Mouse (Mus musculus) CH12.LX (cell line): ENCODE measurements around the gene Cib2. TPM values are rescaled to one million over a fixed set of nuclear protein-coding genes. Genes with fewer than 3 reads are reported as not detected.

Source experiments
- DNase-seq: peaks from one replicate; pipeline ENCODE4 v3.0.0-alpha.2; 2013; ENCODE audit errors: extremely low read depth
- H3K27ac ChIP-seq: 2 replicates; pipeline ENCODE4 v1.5.1; 2012; ENCODE audit warnings: low read depth, mild to moderate bottlenecking, control low read depth, moderate library complexity; ENCODE audit not compliant: insufficient read depth
- H3K27me3 ChIP-seq: replicated peaks from 2 replicates; pipeline ENCODE3; 2012; ENCODE audit warnings: inconsistent platforms
- H3K36me3 ChIP-seq, 2 experiments: replicated peaks in 1 of 2; 2 replicates each; pipeline versions ENCODE3 to v1.6.1; 2012; ENCODE audit warnings: inconsistent platforms in 1 of 2, low read length in 1 of 2, mild to moderate bottlenecking in 1 of 2, mixed read lengths in 1 of 2, moderate library complexity in 1 of 2; ENCODE audit not compliant: control insufficient read depth in 1 of 2, insufficient read depth in 1 of 2
- H3K4me1 ChIP-seq, 2 experiments: 2 replicates each; pipeline ENCODE4 v1.6.1; 2012; ENCODE audit warnings: inconsistent platforms in 1 of 2, moderate library complexity in 1 of 2; ENCODE audit not compliant: insufficient read depth in 2 of 2, control insufficient read depth in 1 of 2
- H3K4me2 ChIP-seq: 2 replicates; pipeline ENCODE4 v1.6.1; 2012; ENCODE audit warnings: low read depth, mild to moderate bottlenecking, control low read depth; ENCODE audit not compliant: poor library complexity, insufficient read depth, severe bottlenecking
- H3K4me3 ChIP-seq, 3 experiments: fragments of 150-350 bp in 1 of 3; sonication (generic) in 1 of 3; replicated peaks in 1 of 3; 2 replicates each; pipeline versions ENCODE3 to v1.5.1; 2011 to 2012; ENCODE audit warnings: low read depth in 2 of 3, low read length in 2 of 3, mild to moderate bottlenecking in 2 of 3, moderate library complexity in 2 of 3, control low read depth in 1 of 3, improper control_type of control experiment in 1 of 3, inconsistent platforms in 1 of 3, mixed read lengths in 1 of 3; ENCODE audit not compliant: poor library complexity in 1 of 3
- H3K79me2 ChIP-seq: replicated peaks from 2 replicates; pipeline ENCODE4 v1.6.1; 2012; ENCODE audit warnings: mild to moderate bottlenecking, moderate library complexity; ENCODE audit not compliant: control insufficient read depth, poor library complexity, insufficient read depth, severe bottlenecking; ENCODE audit errors: extremely low read depth
- H3K9ac ChIP-seq: 2 replicates; pipeline ENCODE4 v1.6.1; 2012; ENCODE audit warnings: low read depth, mild to moderate bottlenecking, control low read depth, moderate library complexity; ENCODE audit not compliant: insufficient read depth
- H3K9me3 ChIP-seq: replicated peaks from 2 replicates; pipeline ENCODE3; 2012; ENCODE audit warnings: low read length, inconsistent platforms, mixed read lengths
- BHLHE40 ChIP-seq: IDR thresholded peaks from 2 replicates; pipeline ENCODE4 v1.6.1; 2011; ENCODE audit warnings: mild to moderate bottlenecking, low read depth, low read length, improper control_type of control experiment
- CHD1 ChIP-seq: IDR thresholded peaks from 2 replicates; pipeline ENCODE4 v1.6.1; 2012; ENCODE audit warnings: low read depth, low read length, improper control_type of control experiment, inconsistent platforms
- CHD2 ChIP-seq: IDR thresholded peaks from 2 replicates; pipeline ENCODE4 v1.6.1; 2011; ENCODE audit warnings: low read length, improper control_type of control experiment
- CTCF ChIP-seq, 2 experiments: IDR thresholded peaks in 1 of 2; conservative IDR thresholded peaks in 1 of 2; 2 replicates each; pipeline ENCODE4 v1.5.1; 2011 to 2012; ENCODE audit warnings: low read depth in 2 of 2, low read length in 2 of 2, improper control_type of control experiment in 1 of 2, inconsistent platforms in 1 of 2, mild to moderate bottlenecking in 1 of 2, moderate library complexity in 1 of 2
- E2F4 ChIP-seq: IDR thresholded peaks from 2 replicates; pipeline ENCODE4 v1.6.1; 2011; ENCODE audit warnings: low read depth, low read length, improper control_type of control experiment; ENCODE audit not compliant: insufficient replicate concordance
- ELF1 ChIP-seq: IDR thresholded peaks from 2 replicates; pipeline ENCODE4 v1.6.1; 2014; ENCODE audit warnings: low read depth, mild to moderate bottlenecking, inconsistent platforms, low read length, improper control_type of control experiment
- EP300 ChIP-seq: IDR thresholded peaks from 2 replicates; pipeline ENCODE4 v1.6.1; 2011; ENCODE audit warnings: low read length, improper control_type of control experiment
- ETS1 ChIP-seq: conservative IDR thresholded peaks from 2 replicates; pipeline ENCODE4 v1.6.1; 2012; ENCODE audit warnings: low read depth, mild to moderate bottlenecking, inconsistent platforms, low read length, improper control_type of control experiment, moderate library complexity
- GABPA ChIP-seq: IDR thresholded peaks from 2 replicates; pipeline ENCODE4 v1.6.1; 2012; ENCODE audit warnings: low read depth, low read length, improper control_type of control experiment, inconsistent platforms; ENCODE audit not compliant: insufficient replicate concordance
- HCFC1 ChIP-seq: IDR thresholded peaks from 2 replicates; pipeline ENCODE4 v1.6.1; 2012; ENCODE audit warnings: low read depth, mild to moderate bottlenecking, inconsistent platforms, low read length, improper control_type of control experiment
- IRF4 ChIP-seq: IDR thresholded peaks from 2 replicates; pipeline ENCODE4 v1.6.1; 2014; ENCODE audit warnings: low read depth, mild to moderate bottlenecking, inconsistent platforms, low read length, improper control_type of control experiment
- JUN ChIP-seq: IDR thresholded peaks from 2 replicates; pipeline ENCODE4 v1.6.1; 2011; ENCODE audit warnings: low read depth, mild to moderate bottlenecking, low read length, improper control_type of control experiment, moderate library complexity; ENCODE audit not compliant: insufficient read depth
- JUND ChIP-seq: conservative IDR thresholded peaks from 2 replicates; pipeline ENCODE4 v1.6.1; 2011; ENCODE audit warnings: low read depth, low read length, improper control_type of control experiment
- KAT2A ChIP-seq: IDR thresholded peaks from 2 replicates; pipeline ENCODE4 v1.6.1; 2012; ENCODE audit warnings: low read length, improper control_type of control experiment, inconsistent platforms; ENCODE audit not compliant: insufficient replicate concordance
- MAFK ChIP-seq: IDR thresholded peaks from 2 replicates; pipeline ENCODE4 v1.6.1; 2011; ENCODE audit warnings: low read length, improper control_type of control experiment; ENCODE audit not compliant: insufficient replicate concordance
- MAX ChIP-seq: IDR thresholded peaks from 2 replicates; pipeline ENCODE4 v1.6.1; 2011; ENCODE audit warnings: low read length, improper control_type of control experiment
- MAZ ChIP-seq: IDR thresholded peaks from 2 replicates; pipeline ENCODE4 v1.6.1; 2012; ENCODE audit warnings: low read depth, mild to moderate bottlenecking, inconsistent platforms, low read length, improper control_type of control experiment, moderate library complexity
- MEF2A ChIP-seq: IDR thresholded peaks from 2 replicates; pipeline ENCODE4 v1.6.1; 2014; ENCODE audit warnings: low read depth, mild to moderate bottlenecking, inconsistent platforms, low read length, improper control_type of control experiment, borderline replicate concordance
- MXI1 ChIP-seq: IDR thresholded peaks from 2 replicates; pipeline ENCODE4 v1.6.1; 2011; ENCODE audit warnings: mild to moderate bottlenecking, low read depth, low read length, improper control_type of control experiment
- MYC ChIP-seq: IDR thresholded peaks from 2 replicates; pipeline ENCODE4 v1.6.1; 2011; ENCODE audit warnings: low read depth, mild to moderate bottlenecking, improper control_type of control experiment, low read length
- NELFE ChIP-seq: IDR thresholded peaks from 2 replicates; pipeline ENCODE4 v1.6.1; 2011; ENCODE audit warnings: low read depth, low read length, improper control_type of control experiment
- NRF1 ChIP-seq: IDR thresholded peaks from 2 replicates; pipeline ENCODE4 v1.6.1; 2014; ENCODE audit warnings: low read depth, mild to moderate bottlenecking, inconsistent platforms, low read length, improper control_type of control experiment, moderate library complexity
- PAX5 ChIP-seq: IDR thresholded peaks from 2 replicates; pipeline ENCODE4 v1.6.1; 2012; ENCODE audit warnings: low read length, inconsistent platforms, mixed read lengths
- POLR2A ChIP-seq: IDR thresholded peaks from 2 replicates; pipeline ENCODE4 v1.6.1; 2011; ENCODE audit warnings: low read depth, mild to moderate bottlenecking, improper control_type of control experiment, low read length
- POLR2AphosphoS2 ChIP-seq: IDR thresholded peaks from 2 replicates; pipeline ENCODE4 v1.6.1; 2011; ENCODE audit warnings: low read depth, low read length, improper control_type of control experiment
- RAD21 ChIP-seq: IDR thresholded peaks from 2 replicates; pipeline ENCODE4 v1.6.1; 2011; ENCODE audit warnings: low read depth, mild to moderate bottlenecking, low read length, improper control_type of control experiment, moderate library complexity
- RCOR1 ChIP-seq: conservative IDR thresholded peaks from 2 replicates; pipeline ENCODE4 v1.6.1; 2012; ENCODE audit warnings: low read depth, mild to moderate bottlenecking, inconsistent platforms, low read length, improper control_type of control experiment
- SIN3A ChIP-seq: IDR thresholded peaks from 2 replicates; pipeline ENCODE4 v1.6.1; 2012; ENCODE audit warnings: low read length, improper control_type of control experiment, inconsistent platforms
- SMC3 ChIP-seq: IDR thresholded peaks from 2 replicates; pipeline ENCODE4 v1.6.1; 2011; ENCODE audit warnings: low read depth, low read length, improper control_type of control experiment
- TBP ChIP-seq: conservative IDR thresholded peaks from 2 replicates; pipeline ENCODE4 v1.6.1; 2011; ENCODE audit warnings: low read depth, low read length, improper control_type of control experiment
- TCF12 ChIP-seq: IDR thresholded peaks from 2 replicates; pipeline ENCODE4 v1.6.1; 2014; ENCODE audit warnings: low read depth, mild to moderate bottlenecking, inconsistent platforms, low read length, improper control_type of control experiment
- UBTF ChIP-seq: IDR thresholded peaks from 2 replicates; pipeline ENCODE4 v1.6.1; 2012; ENCODE audit warnings: low read depth, mild to moderate bottlenecking, inconsistent platforms, low read length, improper control_type of control experiment, moderate library complexity
- USF1 ChIP-seq: IDR thresholded peaks from 2 replicates; pipeline ENCODE4 v1.6.1; 2014; ENCODE audit warnings: low read depth, mild to moderate bottlenecking, inconsistent platforms, low read length, improper control_type of control experiment
- USF2 ChIP-seq: conservative IDR thresholded peaks from 2 replicates; pipeline ENCODE4 v1.6.1; 2011; ENCODE audit warnings: low read depth, low read length, improper control_type of control experiment
- ZC3H11A ChIP-seq: IDR thresholded peaks from 2 replicates; pipeline ENCODE4 v1.6.1; 2012; ENCODE audit warnings: low read depth, mild to moderate bottlenecking, inconsistent platforms, low read length, improper control_type of control experiment
- ZKSCAN1 ChIP-seq: IDR thresholded peaks from 2 replicates; pipeline ENCODE4 v1.6.1; 2012; ENCODE audit warnings: low read depth, inconsistent platforms, low read length, improper control_type of control experiment, borderline replicate concordance
- ZMIZ1 ChIP-seq: IDR thresholded peaks from 2 replicates; pipeline ENCODE4 v1.6.1; 2012; ENCODE audit warnings: low read depth, mild to moderate bottlenecking, inconsistent platforms, low read length, improper control_type of control experiment
- ZNF384 ChIP-seq: IDR thresholded peaks from 2 replicates; pipeline ENCODE4 v1.6.1; 2012; ENCODE audit warnings: low read depth, low read length, improper control_type of control experiment, inconsistent platforms
- dilution Hi-C: fragments of 300-500 bp; cut with MboI; formaldehyde crosslinking; loops from 2 replicates; pipeline ENCODE4 v1.14.3; 2020; ENCODE audit warnings: low sequenced_read_pairs; ENCODE audit not compliant: extremely low pct_unique_long_range_greater_than_20kb, extremely low pct_ligation_motif_present
- in situ Hi-C: fragments of 300-500 bp; cut with MboI; formaldehyde crosslinking; loops from 3 replicates; pipeline ENCODE4 v1.14.3; 2019; ENCODE audit warnings: low sequenced_read_pairs, low pct_ligation_motif_present, low pct_unique_long_range_greater_than_20kb, mixed read lengths
- polyA plus RNA-seq: library from polyadenylated mRNA; unstranded; fragments of >175 nt; gene quantifications from 2 replicates; pipeline ENCODE4 v1.2.1, GENCODE M21; 2012; ENCODE audit warnings: low read depth; ENCODE audit not compliant: insufficient read length
- total RNA-seq, 2 experiments: library from RNA; depleted of rRNA; stranded (reverse); fragments of 300-350 nt in 1 of 2; fragments of >200 nt in 1 of 2; gene quantifications; 2 replicates each; pipeline ENCODE4 v1.2.3; 2012 to 2014

Cib2 gene
- total and polyA plus RNA-seq, 3 experiments, result 2.1 to 3.5 (median 3.4) TPM

DNA sequence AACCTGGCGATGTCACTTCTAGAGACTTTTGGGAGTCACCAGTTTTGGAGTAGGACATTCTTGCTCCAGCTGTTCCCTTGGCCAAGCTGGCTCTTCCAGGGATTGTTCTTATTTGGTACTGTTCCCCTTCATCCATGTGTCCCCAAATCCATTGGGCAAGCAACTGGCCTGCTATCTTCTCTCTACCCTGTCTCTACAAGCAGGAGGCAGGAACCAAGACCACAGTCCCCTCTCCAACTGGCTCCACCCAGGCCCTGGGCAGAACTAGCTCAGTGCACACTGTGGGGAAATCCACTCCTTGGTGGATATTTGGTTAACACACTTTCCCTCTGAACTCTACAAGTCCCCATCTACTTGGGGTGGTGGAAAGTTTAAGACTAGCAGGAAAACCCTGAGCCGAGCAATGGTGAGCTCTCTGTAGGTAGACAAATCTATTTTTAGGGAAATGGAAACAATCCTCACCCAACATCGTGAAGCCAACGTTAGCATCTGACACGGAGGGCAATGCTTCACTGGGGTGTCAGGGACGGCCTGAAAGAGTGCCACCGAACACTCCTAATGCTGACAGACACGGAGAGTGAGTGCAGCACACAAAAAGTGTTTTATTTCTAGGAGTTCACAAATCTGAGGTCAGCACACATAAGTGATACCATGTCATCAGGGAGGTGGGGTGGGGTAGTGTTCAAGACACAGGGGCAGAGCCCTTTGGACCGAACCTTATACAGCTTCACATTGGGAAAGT is 15.6 kb downstream of the Cib2 start:
- DNase-seq, result peak; percentile 79
- H3K4me2 ChIP-seq, result peak overlapping the region; percentile 71
- H3K4me3 ChIP-seq, result peak overlapping the region; percentile 25 to 44 (median 27)
- in situ Hi-C loops, result no loop called here
- 0 out of 2 replicates have a peak, but pooled peaks have one; percentile 9 for TF ChIP-seq NRF1
- TF ChIP-seq EP300, result peak; percentile 77
- TF ChIP-seq ZC3H11A, result no peak
- TF ChIP-seq PAX5, result no peak
- no peak for TF ChIP-seq USF2
- TF ChIP-seq E2F4, result no peak
- TF ChIP-seq BHLHE40, result peak; percentile 72
- peak; percentile 79 for TF ChIP-seq TCF12
- no peak for TF ChIP-seq RAD21
- peak; percentile 96 for TF ChIP-seq MEF2A
- peak; percentile 38; the same call in 1 of the 2 replicates for TF ChIP-seq MYC
- peak; percentile 44; the same call in 1 of the 2 replicates for TF ChIP-seq JUN
- TF ChIP-seq HCFC1, result peak; percentile 32; the same call in 1 of the 2 replicates
- no peak for TF ChIP-seq CTCF (conservative IDR thresholded peaks at IDR 0.05 in 1 of 2, IDR thresholded peaks at IDR 0.05 in 1 of 2; ENCODE audit: low read depth in 2 of 2, low read length in 2 of 2)
- no peak for TF ChIP-seq USF1
- peak; percentile 58 for TF ChIP-seq TBP
- TF ChIP-seq JUND, result peak; percentile 27; the same call in 1 of the 2 replicates
- peak; percentile 66 for TF ChIP-seq SIN3A
- TF ChIP-seq CHD2, result peak; percentile 41; the same call in 1 of the 2 replicates
- TF ChIP-seq ZKSCAN1, result no peak
- TF ChIP-seq IRF4, result peak; percentile 65
- TF ChIP-seq SMC3, result no peak; the same call in 1 of the 2 replicates
- no peak for TF ChIP-seq ZNF384
- TF ChIP-seq ETS1, result peak; percentile 88
- peak; percentile 66 for TF ChIP-seq MAZ
- no peak for TF ChIP-seq POLR2AphosphoS2
- TF ChIP-seq KAT2A, result no peak
- no peak for TF ChIP-seq RCOR1
- no peak; the same call in 1 of the 2 replicates for TF ChIP-seq MAFK
- TF ChIP-seq POLR2A, result peak; percentile 60
- no peak for TF ChIP-seq NELFE
- TF ChIP-seq MAX, result peak; percentile 36; the same call in 1 of the 2 replicates
- TF ChIP-seq GABPA, result no peak
- 0 out of 2 replicates have a peak, but pooled peaks have one; percentile 37 for TF ChIP-seq ELF1
- peak; percentile 96 for TF ChIP-seq CHD1
- peak; percentile 27; the same call in 1 of the 2 replicates for TF ChIP-seq UBTF
- peak; percentile 41; the same call in 1 of the 2 replicates for TF ChIP-seq MXI1
- peak; percentile 36; the same call in 1 of the 2 replicates for TF ChIP-seq ZMIZ1
- H3K36me3 ChIP-seq, result no peaks in the 10 kb centered on the region
- no peaks in the 10 kb centered on the region for H3K79me2 ChIP-seq
- peaks cover 42 to 93% of the 10 kb centered on the region in 2 experiments for H3K4me1 ChIP-seq
- H3K27ac ChIP-seq, result peak overlapping the region; percentile 98
- H3K9me3 ChIP-seq, result no peaks in the 10 kb centered on the region
- peak overlapping the region; percentile 28 for H3K9ac ChIP-seq
- no peaks in the 10 kb centered on the region for H3K27me3 ChIP-seq
- dilution Hi-C loops, result no loop called here
